Mouse (Mus musculus) fat pad, adult 2 months (tissue): Measurements from ENCODE around the gene Pfas.
"Not testable (repeated sequence)": the region's sequence is repeated elsewhere in the genome, so short reads cannot be mapped to it uniquely, and the experiment has no call there.

Experiments
- DNase-seq: peaks from one replicate; pipeline ENCODE4 v3.0.0-alpha.2; 2011; ENCODE audit warnings: low read depth, low spot score; ENCODE audit errors: extremely low read depth

Gene Pfas

DNA sequence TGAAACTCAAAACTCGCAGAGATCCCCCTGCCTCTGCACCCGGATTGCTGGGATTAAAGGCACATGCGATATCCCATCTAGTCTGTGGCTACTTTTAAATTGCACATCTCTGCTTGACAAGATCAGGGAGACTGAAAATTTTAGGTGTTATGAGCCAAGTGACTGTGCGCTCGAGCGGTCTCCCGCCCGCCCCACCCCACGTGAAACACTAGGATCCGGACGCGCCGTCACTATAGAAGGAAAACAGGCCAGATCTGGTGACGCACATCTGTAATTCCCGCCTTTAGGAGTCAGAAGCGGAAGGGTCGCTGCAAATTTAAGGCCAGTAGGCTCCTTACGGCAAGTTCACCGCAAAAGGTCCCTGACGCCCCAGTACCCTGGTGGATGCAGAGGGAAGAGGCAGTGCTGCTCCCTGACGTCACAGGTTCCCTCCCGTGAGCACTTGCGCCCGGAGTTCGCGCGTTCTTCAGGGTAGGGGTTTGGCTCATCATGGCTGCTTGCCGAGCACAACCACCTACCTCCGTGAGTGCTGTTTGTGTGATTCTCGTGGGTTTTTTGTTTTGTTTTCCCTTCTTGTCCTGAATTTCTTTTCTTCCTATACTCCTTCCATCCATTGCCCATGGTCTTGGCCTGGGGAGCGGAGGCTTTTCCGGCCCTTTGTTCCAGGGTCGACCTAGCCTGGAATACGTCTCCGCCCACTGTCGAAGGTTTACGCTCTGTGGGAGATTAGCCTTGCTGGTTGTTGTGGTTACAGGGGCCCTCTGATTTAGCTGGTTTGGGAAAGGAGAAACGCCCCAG, 7.6 kb upstream of the Pfas start, which contains the start of gene Ctc1:
TSS of gene Ctc1 (plus strand) at position 268 of the 798 bp plus-strand sequence.
- no peak for DNase-seq

GRCm38 (mm10) chr11:69012071-69012601, 3.9 kb upstream of the Pfas start:
- no peak for DNase-seq

DNA sequence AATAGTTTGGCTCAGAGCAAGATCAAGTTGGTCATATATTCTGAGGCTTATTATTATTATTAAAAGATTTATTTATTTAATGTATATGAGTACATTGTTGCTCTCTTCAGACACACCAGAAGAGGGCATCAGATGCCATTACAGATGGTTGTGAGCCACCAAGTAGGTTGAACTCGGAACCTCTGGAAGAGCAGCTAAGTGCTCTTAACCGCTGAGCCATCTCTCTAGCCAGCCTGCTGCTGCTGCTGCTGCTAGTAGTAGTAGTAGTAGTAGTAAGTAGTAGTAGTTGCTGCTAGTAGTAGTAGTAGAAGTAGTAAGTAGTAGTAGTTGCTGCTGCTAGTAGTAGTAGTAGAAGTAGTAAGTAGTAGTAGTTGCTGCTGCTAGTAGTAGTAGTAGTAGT, 3.2 kb upstream of the Pfas start:
- not testable (repeated sequence) for DNase-seq

- DNase-seq: no peak
Measured at GRCm38 (mm10) chr11:69010400-69011323, 2.4 kb upstream of the Pfas start.

- no peak for DNase-seq
Measured at GRCm38 (mm10) chr11:69009508-69009907, 1.2 kb upstream of the Pfas start.

DNA sequence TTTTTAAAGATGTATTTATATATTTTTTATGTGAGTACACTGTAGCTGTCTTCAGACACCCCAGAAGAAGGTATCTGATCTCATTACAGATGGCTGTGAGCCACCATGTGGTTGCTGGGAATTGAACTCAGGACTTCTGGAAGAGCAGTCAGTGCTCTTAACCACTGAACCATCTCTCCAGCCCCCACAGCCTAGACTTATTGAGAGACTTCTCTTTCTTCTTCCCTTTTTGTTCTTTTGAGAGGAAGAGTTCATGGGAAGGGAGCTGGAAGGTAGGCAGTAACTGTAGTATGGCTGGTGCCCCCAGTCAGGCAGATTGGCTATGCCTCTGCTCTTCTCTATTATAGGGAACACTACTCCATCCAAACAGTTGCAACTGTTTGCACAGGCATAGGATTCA, 1.7 kb downstream of the Pfas start:
- DNase-seq: not testable (repeated sequence)

- DNase-seq: no peak
Measured at GRCm38 (mm10) chr11:69005193-69005592, 3.1 kb downstream of the Pfas start.

GRCm38 (mm10) chr11:69003592-69003991, 4.7 kb downstream of the Pfas start:
- no peak for DNase-seq

DNA sequence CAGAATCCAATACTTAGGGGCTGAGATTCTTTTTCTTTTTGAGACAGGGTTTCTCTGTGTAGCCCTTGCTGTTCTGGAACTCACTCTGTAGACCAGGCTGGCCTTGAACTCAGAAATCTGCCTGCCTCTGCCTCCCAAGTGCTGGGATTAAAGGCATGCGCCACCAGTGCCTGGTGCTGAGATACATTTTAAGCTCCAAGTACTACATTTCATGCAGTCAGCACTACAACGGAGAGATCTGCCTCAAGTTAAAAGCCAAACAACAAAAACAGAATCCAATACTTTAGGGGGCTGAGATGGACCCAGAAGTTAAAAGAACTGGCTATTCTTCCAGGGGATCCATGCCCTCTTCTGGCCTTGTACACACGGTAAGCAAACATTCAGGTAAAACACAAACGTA, 5.5 kb downstream of the Pfas start:
- not testable (repeated sequence) for DNase-seq

DNA sequence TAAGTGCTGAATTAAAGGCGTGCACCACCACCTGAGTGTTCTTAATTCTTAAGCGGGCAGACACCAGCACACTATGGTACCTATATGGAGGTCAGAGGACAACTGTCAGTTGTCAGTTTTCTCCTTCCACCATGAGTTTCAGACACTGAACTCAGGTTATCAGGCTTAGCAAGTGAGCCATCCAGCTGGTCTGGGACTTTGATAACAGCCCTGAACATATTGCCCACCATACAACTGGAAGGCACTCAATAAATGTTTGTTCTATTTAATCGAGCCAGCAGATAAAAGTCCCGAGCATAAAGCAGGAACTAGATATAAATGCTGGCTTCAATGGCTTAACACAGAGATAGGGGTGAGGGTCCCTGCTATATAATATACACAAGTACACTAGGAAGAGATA, 11.2 kb downstream of the Pfas start:
- no peak for DNase-seq

DNA sequence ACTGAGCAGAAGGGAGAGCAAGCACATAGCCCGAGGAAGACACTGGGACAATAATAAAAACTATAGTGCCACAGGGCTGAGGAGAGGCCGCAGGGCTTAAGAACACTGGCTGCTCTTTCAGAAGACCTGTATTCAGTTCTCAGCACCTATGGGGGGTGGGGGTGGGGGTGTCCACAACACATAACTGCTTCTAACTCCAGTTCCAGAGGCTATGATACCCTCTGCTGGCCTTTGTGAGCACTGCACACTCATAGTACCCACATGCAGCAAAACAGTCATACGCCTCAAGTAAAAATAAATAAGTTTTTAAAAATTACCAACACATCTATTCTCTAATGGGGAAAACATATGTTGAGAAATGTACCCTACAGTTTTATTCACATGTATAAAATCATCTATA, 13.9 kb downstream of the Pfas start:
- no peak for DNase-seq

- no peak for DNase-seq
Measured at GRCm38 (mm10) chr11:68993122-68993521, 15.1 kb downstream of the Pfas start.

GRCm38 (mm10) chr11:68988341-68988740, 19.9 kb downstream of the Pfas start:
- no peak for DNase-seq

DNA sequence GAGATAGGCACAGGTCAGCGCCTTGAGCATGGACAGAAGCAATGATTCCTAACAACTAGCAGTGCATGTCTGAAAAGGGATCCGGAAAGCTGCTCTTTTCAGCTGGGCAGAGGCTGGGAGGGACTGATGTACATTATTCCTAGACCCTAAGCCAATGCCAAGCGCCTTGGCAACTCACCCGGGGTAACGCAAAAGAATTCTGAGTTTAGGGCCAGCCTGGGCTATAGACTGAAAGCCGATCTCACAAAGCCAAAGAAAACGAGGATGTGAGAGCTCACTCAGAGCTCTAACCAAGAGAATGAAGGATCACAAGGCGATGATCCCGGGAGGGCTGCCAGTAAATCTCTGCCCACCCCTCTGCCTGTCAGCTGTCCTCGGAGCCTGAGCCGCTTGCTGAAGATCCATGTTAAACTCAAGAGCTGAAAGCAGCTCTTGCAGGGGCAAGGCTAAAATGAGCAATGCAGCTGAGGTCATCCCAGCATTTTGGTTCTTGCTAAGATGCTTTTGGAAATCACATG, 20.8 kb downstream of the Pfas start:
- no peak for DNase-seq

DNA sequence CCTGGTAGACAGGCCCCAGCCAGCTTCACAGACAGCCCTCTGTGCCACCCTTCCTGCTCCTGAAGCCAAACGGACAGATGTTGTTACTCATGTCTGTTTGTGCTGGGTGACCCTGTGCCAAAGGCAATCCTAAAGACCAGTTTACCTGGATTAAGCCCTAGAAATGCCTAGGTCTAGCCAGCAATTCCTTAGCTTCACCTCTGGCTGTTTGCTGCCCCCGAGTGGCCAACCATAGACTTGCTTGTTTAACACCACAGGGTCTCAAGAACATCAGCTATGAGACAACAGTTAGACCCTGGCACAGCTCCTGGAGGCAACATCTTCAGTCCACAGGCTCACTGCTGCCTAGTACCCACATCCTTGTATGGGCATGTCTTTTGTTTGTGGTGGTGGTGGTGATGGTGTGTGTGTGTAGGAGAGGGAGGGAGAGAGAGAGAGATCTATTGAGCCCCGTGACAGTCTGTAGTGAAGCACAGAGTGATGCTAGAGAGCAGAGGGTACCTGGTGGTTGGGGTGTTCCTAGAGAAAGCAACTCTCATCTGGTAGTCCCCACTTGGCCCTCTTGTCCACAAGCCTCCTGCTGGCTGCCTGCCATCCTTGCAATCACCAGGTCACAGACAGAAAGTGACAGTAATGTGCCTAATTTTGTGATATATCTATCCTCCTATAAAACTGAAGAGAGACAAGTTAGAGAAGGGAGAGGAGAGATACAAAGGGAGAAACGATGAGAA, 25.5 kb downstream of the Pfas start:
- DNase-seq: peak; percentile 72

GRCm38 (mm10) chr11:68980919-68981318, 27.3 kb downstream of the Pfas start:
- peak; percentile 88 for DNase-seq

DNA sequence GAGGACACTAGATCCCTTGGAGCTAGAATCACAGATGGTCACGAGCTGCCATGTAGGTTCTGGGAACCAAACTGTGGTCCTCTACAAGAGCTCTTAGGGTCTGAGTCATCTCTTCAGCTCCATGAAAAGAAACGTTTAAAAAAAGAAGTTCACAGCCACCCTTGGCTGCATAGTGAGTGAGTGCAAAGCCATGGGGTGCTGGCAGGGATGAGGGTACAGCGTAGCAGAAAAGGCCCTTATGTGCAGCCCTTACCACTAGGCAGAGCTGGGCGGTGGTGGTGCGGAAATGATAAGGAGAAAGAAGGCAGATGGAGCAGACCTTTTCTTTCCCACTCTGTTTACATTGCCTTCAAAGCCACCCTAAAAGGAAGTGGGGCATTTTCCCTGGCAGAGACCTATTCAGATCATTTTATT, 28.9 kb downstream of the Pfas start:
- no peak for DNase-seq

GRCm38 (mm10) chr11:68975601-68976000, 32.7 kb downstream of the Pfas start:
- DNase-seq: no peak

GRCm38 (mm10) chr11:68975085-68975484, 33.2 kb downstream of the Pfas start, which contains the start of gene Rangrf:
TSS of gene Rangrf (minus strand) at chr11:68975185.
- no peak for DNase-seq

DNA sequence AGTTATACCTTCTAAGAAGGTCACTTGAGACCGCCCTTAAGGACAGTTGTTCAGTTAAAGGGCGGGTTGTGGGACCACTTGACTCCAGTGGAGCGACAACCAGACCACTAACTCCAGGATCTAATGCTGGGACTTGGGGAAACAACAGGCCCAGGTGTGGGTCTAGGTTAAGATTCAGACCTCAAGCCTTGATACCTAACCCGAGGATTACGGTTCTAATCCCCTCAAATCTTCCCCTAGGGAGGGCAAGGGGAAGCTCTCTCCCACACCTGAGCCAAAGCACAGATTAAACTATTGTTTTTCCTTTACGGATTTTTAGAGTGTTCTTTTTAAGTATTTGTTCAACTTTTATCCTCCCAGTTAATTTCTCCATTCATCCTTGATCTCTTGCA, 34.2 kb downstream of the Pfas start:
- no peak for DNase-seq
